Mouse (Mus musculus) spleen, postnatal 0 days (tissue): ENCODE data around the gene Gm20820. TPM values are rescaled to one million over a fixed set of nuclear protein-coding genes. Genes with fewer than 3 reads are reported as not detected.

Source experiments
- polyA plus RNA-seq: library from polyadenylated mRNA; unstranded; fragments of >200 nt; fragmentation: Nextera tagmentation; extraction: Ambion mirVana; gene quantifications from 2 replicates; pipeline ENCODE4 v1.2.1, GENCODE M21; 2015

Gm20820 gene
- not detected in 2 replicates for polyA plus RNA-seq

DNA sequence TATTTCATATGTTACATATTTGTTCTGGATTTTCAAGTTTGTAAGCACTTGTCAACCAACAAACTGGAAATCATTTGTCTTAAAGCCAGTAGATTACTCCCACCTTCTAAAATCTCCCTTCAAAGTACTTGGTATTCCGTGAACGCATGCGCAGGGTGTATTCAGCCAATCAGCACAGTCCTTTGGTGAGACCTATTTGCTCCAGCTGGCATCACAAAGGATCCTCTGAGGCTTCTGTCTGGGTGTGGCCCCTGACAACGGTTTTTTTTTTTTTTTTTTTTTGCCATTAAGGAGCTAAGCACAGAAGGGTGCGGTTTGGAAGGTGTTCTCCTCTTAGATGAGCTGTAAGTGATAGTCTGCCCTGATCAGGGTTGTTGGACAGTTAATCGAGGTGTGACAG is at the start of gene Gm20820:
Gene Gm20820 (plus strand): TSS at position 301 of the 400 bp plus-strand sequence.

